In genomic region chr11:72103530-72103929, GRCm38 (mm10) we compare ENCODE assay signal across 24 mouse cellular contexts. TPM values are rescaled to one million over a fixed set of nuclear protein-coding genes. Genes with fewer than 3 reads are reported as not detected.
DNase-seq lines count a peak whose midpoint lies in the region; ATAC-seq and TF ChIP-seq lines count a peak whose summit lies in the region.
"Had no signal": no experiment of that assay in that cellular context is flagged by ENCODE, and none has a peak within 500 bp of the region (broad histone marks: within the 10 kb centered on the region; RNA-seq: fewer than 3 reads in every experiment).

No protein-coding gene starts in this region.

- TF ChIP-seq CTCF in intestine, postnatal 0 days (IDR thresholded peaks at IDR 0.05; ENCODE audit: low read depth), result no peak

- no peak overlapping the region for H3K4me2 ChIP-seq in hindbrain, embryonic 13.5 days
- no peak overlapping the region for H3K4me2 ChIP-seq in hindbrain, embryonic 11.5 days (replicated peaks; ENCODE audit: low read depth, low read length)
- peak overlapping the region; percentile 30 for H3K4me2 ChIP-seq in forebrain, embryonic 12.5 days
- no peak overlapping the region for H3K4me2 ChIP-seq in hindbrain, embryonic 15.5 days
- H3K4me2 ChIP-seq in midbrain, embryonic 16.5 days (ENCODE audit: low read length), result no peak overlapping the region
- no peak overlapping the region for H3K4me2 ChIP-seq in intestine, postnatal 0 days (replicated peaks; ENCODE audit: low read depth)
- H3K4me2 ChIP-seq: embryonic facial prominence, embryonic 13.5 days; heart, embryonic 15.5 days had no signal

- 54% methylated on average over 7 of the region's 7 CpGs for WGBS in hindbrain, embryonic 13.5 days
- WGBS in hindbrain, embryonic 11.5 days, result 78% methylated on average over 7 of the region's 7 CpGs
- 29% methylated on average over 7 of the region's 7 CpGs for WGBS in forebrain, embryonic 12.5 days
- WGBS in hindbrain, embryonic 15.5 days, result 40% methylated on average over 7 of the region's 7 CpGs
- WGBS in midbrain, embryonic 16.5 days, result 48% methylated on average over 7 of the region's 7 CpGs
- 57% methylated on average over 7 of the region's 7 CpGs for WGBS in intestine, postnatal 0 days

- DNase-seq in hindbrain, embryonic 11.5 days (ENCODE audit: low spot score), result no peak
- DNase-seq in right cerebral cortex, postnatal 4 days, result no peak
- DNase-seq: adrenal gland, postnatal 14 days; cerebellum, adult 11 months; gastrocnemius, adult 2 months; heart, adult 11 months; heart, postnatal 4 days; kidney, adult 11 months; liver, postnatal 0 days; lung, postnatal 10 days; thymus, postnatal 25 days had no signal

- H3K27ac ChIP-seq in hindbrain, embryonic 13.5 days, result peak overlapping the region; percentile 69
- no peak overlapping the region for H3K27ac ChIP-seq in hindbrain, embryonic 11.5 days (ENCODE audit: low read depth, low read length)
- peak overlapping the region; percentile 85 for H3K27ac ChIP-seq in forebrain, embryonic 12.5 days
- H3K27ac ChIP-seq in hindbrain, embryonic 15.5 days (replicated peaks), result peak overlapping the region; percentile 64
- peak overlapping the region; percentile 5; the same call in 1 of the 2 replicates for H3K27ac ChIP-seq in midbrain, embryonic 16.5 days (ENCODE audit: low read length)
- no peak overlapping the region for H3K27ac ChIP-seq in intestine, postnatal 0 days (ENCODE audit: low read depth, low read length)
- H3K27ac ChIP-seq: embryonic facial prominence, embryonic 13.5 days; gastrocnemius, adult 2 months; heart, embryonic 15.5 days; kidney, postnatal 0 days; limb, embryonic 10.5 days had no signal

- H3K36me3 ChIP-seq in hindbrain, embryonic 13.5 days, result no peaks in the 10 kb centered on the region
- no peaks in the 10 kb centered on the region for H3K36me3 ChIP-seq in hindbrain, embryonic 11.5 days (ENCODE audit: control insufficient read depth, insufficient read depth, low read length)
- no peaks in the 10 kb centered on the region for H3K36me3 ChIP-seq in forebrain, embryonic 12.5 days (replicated peaks)
- no peaks in the 10 kb centered on the region for H3K36me3 ChIP-seq in hindbrain, embryonic 15.5 days
- H3K36me3 ChIP-seq in midbrain, embryonic 16.5 days (ENCODE audit: control insufficient read depth, insufficient read depth, low read length), result no peaks in the 10 kb centered on the region
- H3K36me3 ChIP-seq in intestine, postnatal 0 days (ENCODE audit: control insufficient read depth, insufficient read depth), result no peaks in the 10 kb centered on the region
- H3K36me3 ChIP-seq: embryonic facial prominence, embryonic 13.5 days; G1E; heart, embryonic 15.5 days; limb, embryonic 10.5 days had no signal

- H3K9ac ChIP-seq in hindbrain, embryonic 13.5 days, result no peak overlapping the region
- no peak overlapping the region for H3K9ac ChIP-seq in hindbrain, embryonic 11.5 days (ENCODE audit: low read depth, low read length)
- H3K9ac ChIP-seq in forebrain, embryonic 12.5 days, result no peak overlapping the region
- no peak overlapping the region for H3K9ac ChIP-seq in hindbrain, embryonic 15.5 days
- H3K9ac ChIP-seq in midbrain, embryonic 16.5 days (ENCODE audit: low read depth, low read length), result no peak overlapping the region
- no peak overlapping the region for H3K9ac ChIP-seq in intestine, postnatal 0 days (ENCODE audit: low read depth, low read length)
- H3K9ac ChIP-seq: embryonic facial prominence, embryonic 13.5 days; heart, embryonic 15.5 days; liver, postnatal 0 days had no signal

- no peaks in the 10 kb centered on the region for H3K27me3 ChIP-seq in hindbrain, embryonic 13.5 days
- H3K27me3 ChIP-seq in hindbrain, embryonic 11.5 days (ENCODE audit: control insufficient read depth, insufficient read depth, low read length), result no peaks in the 10 kb centered on the region
- no peaks in the 10 kb centered on the region for H3K27me3 ChIP-seq in forebrain, embryonic 12.5 days
- no peaks in the 10 kb centered on the region for H3K27me3 ChIP-seq in hindbrain, embryonic 15.5 days
- H3K27me3 ChIP-seq in midbrain, embryonic 16.5 days (ENCODE audit: control insufficient read depth, insufficient read depth, low read depth, low read length), result no peaks in the 10 kb centered on the region
- no peaks in the 10 kb centered on the region for H3K27me3 ChIP-seq in intestine, postnatal 0 days (replicated peaks; ENCODE audit: control insufficient read depth, insufficient read depth, low read length)
- H3K27me3 ChIP-seq: embryonic facial prominence, embryonic 13.5 days; heart, embryonic 15.5 days had no signal

- H3K9me3 ChIP-seq in hindbrain, embryonic 13.5 days, result no peaks in the 10 kb centered on the region
- no peaks in the 10 kb centered on the region for H3K9me3 ChIP-seq in hindbrain, embryonic 11.5 days (ENCODE audit: control insufficient read depth, low read length)
- H3K9me3 ChIP-seq in forebrain, embryonic 12.5 days, result no peaks in the 10 kb centered on the region
- no peaks in the 10 kb centered on the region for H3K9me3 ChIP-seq in hindbrain, embryonic 15.5 days
- no peaks in the 10 kb centered on the region for H3K9me3 ChIP-seq in midbrain, embryonic 16.5 days (replicated peaks; ENCODE audit: control insufficient read depth, low read length, poor library complexity, severe bottlenecking)
- H3K9me3 ChIP-seq in intestine, postnatal 0 days (ENCODE audit: control insufficient read depth), result no peaks in the 10 kb centered on the region
- H3K9me3 ChIP-seq: embryonic facial prominence, embryonic 13.5 days; heart, embryonic 15.5 days; limb, embryonic 10.5 days had no signal

- ATAC-seq in hindbrain, embryonic 13.5 days (ENCODE audit: low FRiP score), result peak; percentile 61; the same call in 1 of the 2 replicates
- ATAC-seq in hindbrain, embryonic 11.5 days (ENCODE audit: low FRiP score), result no peak
- ATAC-seq in forebrain, embryonic 12.5 days (ENCODE audit: low FRiP score), result peak; percentile 75; the same call in 1 of the 2 replicates
- peak; percentile 59; the same call in 1 of the 2 replicates for ATAC-seq in hindbrain, embryonic 15.5 days (ENCODE audit: low FRiP score, low read depth)
- no peak for ATAC-seq in midbrain, embryonic 16.5 days
- no peak for ATAC-seq in erythroblast, adult 5-6 weeks (replicated peaks; ENCODE audit: low FRiP score, poor library complexity, severe bottlenecking)
- no peak for ATAC-seq in intestine, postnatal 0 days
- ATAC-seq: liver, postnatal 0 days had no signal

- H3K4me3 ChIP-seq in hindbrain, embryonic 13.5 days, result no peak overlapping the region
- no peak overlapping the region for H3K4me3 ChIP-seq in hindbrain, embryonic 11.5 days (ENCODE audit: low read depth, low read length)
- H3K4me3 ChIP-seq in forebrain, embryonic 12.5 days (replicated peaks), result no peak overlapping the region
- no peak overlapping the region for H3K4me3 ChIP-seq in hindbrain, embryonic 15.5 days
- H3K4me3 ChIP-seq in midbrain, embryonic 16.5 days (ENCODE audit: low read depth, low read length), result no peak overlapping the region
- H3K4me3 ChIP-seq in intestine, postnatal 0 days (ENCODE audit: low read depth, low read length), result no peak overlapping the region
- H3K4me3 ChIP-seq: embryonic facial prominence, embryonic 13.5 days; gastrocnemius, adult 2 months; heart, embryonic 15.5 days; layer of hippocampus, adult 2 months; limb, embryonic 10.5 days had no signal

- peaks cover 7% of the 10 kb centered on the region; the same call in 1 of the 2 replicates for H3K4me1 ChIP-seq in hindbrain, embryonic 13.5 days (replicated peaks)
- H3K4me1 ChIP-seq in hindbrain, embryonic 11.5 days (replicated peaks; ENCODE audit: control insufficient read depth, insufficient read depth, low read length), result no peaks in the 10 kb centered on the region
- peaks cover 11% of the 10 kb centered on the region; the same call in 1 of the 2 replicates for H3K4me1 ChIP-seq in forebrain, embryonic 12.5 days
- peaks cover 11% of the 10 kb centered on the region for H3K4me1 ChIP-seq in hindbrain, embryonic 15.5 days (replicated peaks)
- peaks cover 7% of the 10 kb centered on the region; the same call in 1 of the 2 replicates for H3K4me1 ChIP-seq in midbrain, embryonic 16.5 days (ENCODE audit: control insufficient read depth, insufficient read depth, low read length)
- H3K4me1 ChIP-seq in intestine, postnatal 0 days (replicated peaks; ENCODE audit: control insufficient read depth, insufficient read depth, low read length), result no peaks in the 10 kb centered on the region
- H3K4me1 ChIP-seq: heart, embryonic 15.5 days; limb, embryonic 10.5 days had no signal

RNA-seq across cellular contexts. Expression of gene Pitpnm3, which starts 32.0 kb away (rescaled TPM):
- 1.9 and 2.0 TPM in 2 replicates for polyA plus RNA-seq in hindbrain, embryonic 13.5 days (2015; fragmentation: Nextera tagmentation; extraction: Ambion mirVana)
- 0.45 and 0.48 TPM in 2 replicates for polyA plus RNA-seq in hindbrain, embryonic 11.5 days (2014; fragmentation: Nextera tagmentation; extraction: Ambion mirVana)
- 0.41 and 0.58 TPM in 2 replicates for polyA plus RNA-seq in forebrain, embryonic 12.5 days (2016; fragmentation: Nextera tagmentation; extraction: Ambion mirVana)
- polyA plus RNA-seq in hindbrain, embryonic 15.5 days (2015; fragmentation: Nextera tagmentation; extraction: Ambion mirVana), result 4.6 and 5.4 TPM in 2 replicates
- 5.4 and 6.1 TPM in 2 replicates for polyA plus RNA-seq in midbrain, embryonic 16.5 days (2015; fragmentation: Nextera tagmentation; extraction: Ambion mirVana)
- not detected in 2 replicates for total RNA-seq in erythroblast, adult 5-6 weeks (2015; ENCODE audit: low replicate concordance)
- 0.14 TPM in 1 of 2 replicates, not detected in the other for total RNA-seq in erythroblast, adult 5-6 weeks (2017; ENCODE audit: low replicate concordance)
- 0.68 and 0.86 TPM in 2 replicates for polyA plus RNA-seq in intestine, postnatal 0 days (2015; fragmentation: Nextera tagmentation; extraction: Ambion mirVana)
- total RNA-seq: megakaryocyte progenitor cell, adult 5-6 weeks had no signal
- polyA plus RNA-seq: liver, postnatal 0 days had no signal

Comparison
In these comparisons a context has a peak if more than half of its experiments do, and no peak if none do; other contexts are left out.
1. ATAC-seq: peak in hindbrain, embryonic 13.5 days (single experiment), forebrain, embryonic 12.5 days (single experiment) and hindbrain, embryonic 15.5 days (single experiment); none in hindbrain, embryonic 11.5 days (single experiment), midbrain, embryonic 16.5 days (single experiment), erythroblast, adult 5-6 weeks (single experiment) and intestine, postnatal 0 days (single experiment).
2. H3K27ac ChIP-seq: peak in hindbrain, embryonic 13.5 days (single experiment), forebrain, embryonic 12.5 days (single experiment), hindbrain, embryonic 15.5 days (single experiment) and midbrain, embryonic 16.5 days (single experiment); none in hindbrain, embryonic 11.5 days (single experiment) and intestine, postnatal 0 days (single experiment).